Mouse (Mus musculus) right cerebral cortex, adult 18-20 months (tissue): ENCODE results near the gene Gm30302.

Source experiments
- DNase-seq: peaks from one replicate; pipeline ENCODE4 v3.0.0; 2022; ENCODE audit warnings: mixed read lengths

Gm30302 gene

GRCm38 (mm10) chr13:49736430-49736829 is 62.4 kb downstream of the Gm30302 start:
- DNase-seq: no peak
